Mouse (Mus musculus): ENCODE results near the gene Fkbp8.

The Fkbp8 gene

DNA sequence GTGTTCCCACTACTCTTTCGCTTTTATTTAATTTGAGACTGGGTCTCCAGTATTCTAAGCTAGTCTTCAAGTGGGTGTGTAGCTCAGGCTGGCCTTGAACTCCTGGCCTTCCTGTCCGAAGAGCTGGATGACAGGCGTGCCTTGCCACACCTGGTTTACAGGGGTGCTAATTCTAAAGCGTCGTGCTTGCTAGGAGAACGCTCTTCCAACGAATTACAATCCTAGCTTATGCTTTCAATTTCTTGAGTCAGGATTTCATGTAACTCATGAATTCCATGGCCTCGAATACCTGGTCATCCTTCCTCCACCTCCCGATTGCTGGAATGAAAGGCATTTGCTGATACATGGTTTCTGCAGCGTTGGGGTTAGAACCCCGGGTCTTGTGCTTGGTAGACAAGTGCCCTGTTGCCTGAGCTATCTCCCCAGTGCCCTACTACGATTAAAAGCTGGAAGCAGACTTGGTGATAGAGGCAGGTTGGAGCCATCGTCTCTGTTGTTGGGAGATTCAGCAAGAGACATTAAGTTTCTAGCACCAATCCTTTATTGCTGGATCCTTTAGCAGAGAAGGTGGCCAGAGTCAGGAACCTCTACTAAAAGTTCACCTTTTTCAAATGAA, 766 bp downstream of the Fkbp8 start:
- WGBS: 18% methylated on average over 13 of the region's 13 CpGs

DNA sequence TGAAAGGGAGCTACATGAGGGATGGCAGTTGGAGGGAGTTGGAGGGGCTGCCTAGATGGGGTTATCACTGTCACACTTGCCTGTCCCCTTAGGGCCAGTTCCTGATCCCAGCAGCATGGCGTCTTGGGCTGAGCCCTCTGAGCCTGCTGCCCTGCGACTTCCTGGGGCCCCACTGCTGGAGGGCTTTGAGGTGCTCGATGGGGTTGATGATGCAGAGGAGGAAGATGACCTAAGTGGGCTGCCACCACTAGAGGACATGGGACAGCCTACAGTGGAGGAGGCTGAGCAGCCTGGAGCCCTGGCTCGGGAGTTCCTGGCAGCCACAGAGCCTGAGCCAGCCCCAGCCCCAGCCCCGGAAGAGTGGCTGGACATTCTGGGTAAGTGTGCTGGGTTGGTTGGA, 1.8 kb downstream of the Fkbp8 start:
- whole genome bisulfite sequencing: 77% methylated on average over 5 of the region's 5 CpGs

DNA sequence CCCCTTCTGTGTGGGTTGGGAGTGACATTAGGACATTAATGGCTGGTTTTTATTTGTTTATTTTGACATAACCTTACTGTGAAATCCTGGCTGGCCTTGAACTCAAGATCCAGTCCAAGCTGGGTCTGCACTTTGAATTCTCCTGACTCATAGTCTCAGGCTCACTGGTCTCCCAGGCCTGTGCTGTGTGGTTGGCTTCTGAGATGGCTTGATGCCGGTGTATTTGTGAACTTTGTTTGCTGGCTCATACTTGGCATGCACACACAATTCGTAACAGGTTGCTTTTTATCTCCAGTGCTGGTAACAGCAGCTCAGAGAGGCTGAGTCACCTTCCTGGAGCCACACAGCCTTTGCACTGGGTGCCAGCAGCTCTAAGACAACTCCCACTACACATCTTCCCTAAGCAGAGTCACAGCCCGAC, 2.2 kb downstream of the Fkbp8 start:
- 63% methylated on average over 3 of the region's 3 CpGs for WGBS

DNA sequence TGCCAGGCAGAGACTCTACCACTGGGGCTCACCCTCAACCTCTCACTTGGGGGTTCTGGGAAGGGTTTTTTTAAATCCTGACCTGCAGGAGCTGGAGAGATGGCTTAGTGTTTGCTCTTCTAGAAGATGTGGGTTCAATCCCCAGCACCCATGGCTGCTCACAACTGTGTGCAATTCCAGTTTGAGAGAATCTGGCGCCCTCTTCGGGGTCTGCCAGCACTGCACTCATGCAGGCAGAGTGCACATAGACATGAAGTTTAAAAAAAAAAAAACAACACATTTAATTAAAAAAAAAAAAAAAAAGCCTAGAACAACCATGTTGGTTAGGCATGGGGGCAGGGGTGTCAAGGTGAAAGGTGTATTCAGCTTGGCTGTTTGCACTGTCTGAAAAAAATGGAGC, 2.8 kb downstream of the Fkbp8 start:
- WGBS: 91% methylated on average over 2 of the region's 2 CpGs

DNA sequence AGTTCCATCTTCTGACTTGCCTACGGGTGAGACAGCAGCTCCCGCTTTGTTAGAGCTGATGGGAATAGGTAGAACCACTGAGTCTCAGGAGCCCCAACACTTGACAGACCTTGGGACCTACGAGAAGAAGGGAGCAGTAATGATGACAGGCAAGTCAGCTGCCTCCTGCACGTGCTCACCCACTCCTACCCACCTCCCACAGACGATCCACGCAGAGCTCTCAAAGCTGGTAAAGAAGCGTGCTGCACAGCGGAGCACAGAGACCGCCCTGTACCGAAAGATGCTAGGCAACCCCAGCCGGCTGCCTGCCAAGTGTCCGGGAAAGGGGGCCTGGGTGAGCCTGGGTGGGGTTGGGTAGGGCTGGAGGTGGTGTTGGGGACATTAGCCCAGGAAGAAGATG, 6.8 kb downstream of the Fkbp8 start:
- WGBS: 69% methylated on average over 12 of the region's 12 CpGs

DNA sequence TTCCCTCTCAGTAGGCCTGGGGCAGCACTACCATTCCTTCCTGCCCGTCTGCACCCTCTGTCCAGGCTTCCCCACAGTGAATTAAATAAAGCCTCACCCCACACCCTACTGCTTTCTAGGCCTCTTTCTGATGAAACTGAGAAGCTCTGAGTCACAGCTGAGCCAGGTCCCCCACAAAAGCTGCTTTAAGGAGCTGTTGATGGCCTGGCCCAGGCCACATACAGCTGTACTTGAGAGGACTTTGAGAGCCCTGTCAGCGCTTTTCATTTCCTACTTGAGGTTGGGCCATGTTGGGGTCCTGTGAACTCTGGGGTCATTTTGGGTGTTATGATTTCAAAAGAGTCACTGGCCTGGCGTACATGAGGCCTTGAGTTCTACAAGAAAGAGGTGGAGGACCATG, 7.7 kb downstream of the Fkbp8 start:
- 72% methylated on average over 3 of the region's 3 CpGs for WGBS

DNA sequence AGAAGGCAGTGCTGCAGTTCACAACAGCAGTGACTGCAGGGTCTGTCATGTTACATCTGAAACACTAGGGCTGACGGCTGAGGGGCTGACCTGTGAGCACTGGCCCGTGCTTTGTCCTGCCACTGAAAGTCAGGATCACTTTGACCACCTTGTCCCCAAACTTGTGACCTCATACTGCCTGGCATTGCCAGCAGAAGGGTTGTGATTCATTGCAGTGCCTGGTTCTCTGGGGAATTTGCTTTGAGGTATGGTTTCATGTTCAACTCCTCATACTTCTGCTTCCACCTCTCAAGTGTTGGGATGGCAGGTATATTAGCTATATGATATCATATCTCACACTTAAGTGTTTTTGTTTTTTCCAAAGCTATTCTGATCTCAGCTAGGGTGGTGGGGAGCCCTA, 8.2 kb downstream of the Fkbp8 start:
- WGBS: 91% methylated on average over 2 of the region's 2 CpGs

DNA sequence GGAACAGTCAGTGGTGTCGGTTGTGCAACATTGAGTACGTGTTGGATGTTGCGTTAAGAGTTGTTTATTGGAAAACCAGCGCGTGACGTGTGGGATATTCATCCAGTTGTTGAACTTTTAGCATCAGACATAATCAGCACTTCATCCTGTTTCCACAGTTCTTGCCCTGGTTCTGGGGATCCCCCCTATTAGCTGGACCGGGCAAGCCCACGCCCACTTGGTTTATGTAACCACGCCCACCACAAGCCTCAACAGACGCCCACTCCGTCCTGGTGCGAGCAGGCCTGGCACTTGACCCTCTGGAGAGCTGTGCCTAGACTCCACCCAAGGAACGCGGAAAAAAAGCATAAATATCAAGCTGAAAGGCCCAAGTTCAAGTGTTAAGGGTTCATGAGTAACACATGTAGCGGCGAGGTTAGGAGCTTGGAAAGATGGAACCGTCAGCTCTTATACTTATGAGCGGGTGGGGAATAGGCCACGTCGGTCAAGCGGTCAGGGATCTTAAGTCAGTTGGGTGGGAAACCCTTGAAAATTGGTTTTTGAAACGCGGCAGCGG, 10.6 kb downstream of the Fkbp8 start:
- WGBS: 13% methylated on average over 24 of the region's 24 CpGs

DNA sequence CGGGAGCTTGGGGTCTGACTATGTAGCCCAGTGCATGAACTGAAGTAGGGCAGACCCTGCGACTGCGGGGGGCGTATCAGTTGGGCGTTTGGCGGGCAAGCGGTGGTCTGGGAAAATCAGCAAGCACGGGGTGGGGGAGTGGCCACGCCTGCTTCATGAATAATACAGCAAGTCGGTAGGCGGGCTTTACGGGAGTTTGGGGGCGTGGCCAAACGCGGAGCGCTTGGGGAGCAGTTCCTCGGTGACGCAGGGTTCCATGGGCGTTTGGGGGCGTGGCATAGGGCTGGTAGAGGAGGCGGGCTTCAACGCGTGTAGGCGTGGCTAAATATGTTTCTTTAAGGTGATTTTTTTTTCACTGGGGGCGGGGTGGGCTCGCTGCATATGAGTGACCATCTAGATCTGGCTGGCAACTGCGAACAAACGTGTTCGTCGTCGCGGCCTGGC, 11.1 kb downstream of the Fkbp8 start:
- WGBS: 1% methylated on average over 32 of the region's 32 CpGs

DNA sequence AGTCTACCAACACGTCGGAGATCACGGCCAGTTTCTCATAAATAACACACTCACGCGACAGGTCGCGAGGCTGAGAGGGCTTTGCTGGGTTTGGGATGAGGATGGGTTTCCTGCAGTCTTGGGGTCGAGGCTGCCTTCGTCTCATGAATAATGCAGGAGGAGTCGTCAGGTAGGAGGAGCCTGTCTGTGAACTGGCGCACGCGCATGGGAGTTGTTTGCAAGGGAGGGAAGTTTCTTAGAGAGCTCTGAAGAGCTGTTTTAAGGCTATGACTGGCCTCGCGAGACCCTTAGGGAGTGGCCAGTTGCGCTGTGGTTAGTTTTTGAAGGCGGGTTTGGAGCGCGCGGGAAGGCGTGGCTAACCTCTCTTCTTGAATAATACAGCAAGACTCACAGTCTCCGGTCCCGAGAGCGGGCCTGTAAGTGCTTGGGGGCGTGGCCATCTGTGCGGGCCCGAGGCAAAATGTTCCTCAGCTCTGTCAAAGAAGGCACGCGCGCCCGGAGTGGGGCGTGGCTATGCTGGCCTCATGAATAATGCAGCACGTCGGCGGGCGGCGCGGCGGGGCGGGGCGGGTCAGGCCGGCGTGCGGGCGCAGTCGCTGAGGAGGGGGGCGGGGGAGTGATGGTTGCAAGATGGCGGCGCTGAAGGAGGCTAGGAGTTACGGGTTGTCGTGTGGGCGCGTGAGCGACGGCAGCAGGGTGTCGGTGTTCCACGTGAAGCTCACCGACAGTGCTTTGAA, 11.7 kb downstream of the Fkbp8 start, which contains the start of gene Ell:
TSS of gene Ell (plus strand) at position 381 of the 737 bp plus-strand sequence.
- WGBS: under 1% methylated on average over 58 of the region's 58 CpGs

DNA sequence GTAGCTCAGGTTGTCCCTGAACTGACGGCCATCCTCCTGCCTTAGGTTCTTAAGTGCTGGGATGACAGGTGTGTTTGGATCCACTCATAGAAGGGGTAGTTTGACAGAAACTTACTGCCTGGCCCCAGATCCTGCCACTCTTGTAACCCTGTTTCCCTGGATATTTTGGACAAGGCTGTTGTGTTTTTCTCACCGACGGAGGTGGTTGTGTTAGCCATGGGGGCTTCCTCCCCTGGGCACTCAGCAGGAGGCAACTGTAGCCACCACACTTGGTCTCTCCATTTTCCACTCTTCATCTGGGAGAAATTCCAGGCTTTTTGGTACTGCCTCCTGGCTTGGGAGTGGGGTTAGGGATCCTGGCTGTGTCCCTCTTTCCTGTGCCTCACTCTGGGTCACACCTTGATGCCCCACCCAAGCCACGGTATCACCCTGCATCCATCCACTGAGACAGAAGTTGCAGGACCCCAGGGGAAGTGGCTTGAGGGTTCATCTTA, 12.5 kb downstream of the Fkbp8 start:
- 5% methylated on average over 4 of the region's 4 CpGs for WGBS

DNA sequence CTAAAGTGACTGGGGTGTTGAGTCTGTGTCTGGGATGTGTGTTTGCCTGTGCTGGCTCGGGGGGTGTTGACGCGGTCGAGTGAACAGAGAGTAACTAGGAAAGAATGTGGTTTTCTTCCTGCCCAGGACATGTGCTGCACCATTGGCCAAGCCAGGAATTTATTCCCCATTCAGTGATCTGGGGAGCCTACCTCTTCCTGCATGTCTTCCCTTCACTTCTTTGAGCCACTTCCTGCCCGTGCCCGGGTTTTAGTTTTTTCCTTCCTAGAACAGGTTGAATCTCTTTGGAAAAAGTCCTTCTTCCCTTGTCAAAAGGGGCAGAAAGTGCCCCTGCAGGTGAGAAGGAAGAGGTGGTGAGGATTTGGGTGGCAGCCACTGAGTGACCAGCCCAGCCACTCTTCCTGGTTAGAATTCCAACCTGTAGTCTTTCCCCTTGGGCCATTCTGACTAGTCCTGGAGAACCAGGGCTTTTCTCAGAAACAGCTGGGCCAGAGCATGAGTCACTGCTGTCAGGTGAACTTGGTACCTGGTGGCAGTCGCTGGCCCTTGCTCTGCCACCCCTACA, 13.1 kb downstream of the Fkbp8 start:
- WGBS: 22% methylated on average over 7 of the region's 7 CpGs

DNA sequence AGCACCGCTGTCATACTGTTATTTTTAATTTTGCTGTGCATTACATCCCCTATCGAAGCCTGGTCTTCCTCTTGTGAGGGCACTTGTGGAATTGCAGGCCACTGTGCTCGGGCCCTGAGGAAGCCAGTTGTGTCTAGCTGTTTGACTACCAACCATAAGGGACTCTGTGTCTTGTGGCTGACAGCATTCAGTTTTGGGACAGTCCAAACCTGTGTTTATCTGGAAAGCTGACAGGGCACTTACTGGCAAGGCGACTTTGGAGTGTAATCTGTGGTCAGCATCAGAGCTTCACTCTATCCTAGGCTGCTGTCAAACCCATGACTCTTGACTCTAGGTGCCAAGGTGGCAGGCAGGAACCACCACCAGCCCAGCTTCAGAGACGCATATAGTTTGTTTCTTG, 13.6 kb downstream of the Fkbp8 start:
- 56% methylated on average over 5 of the region's 5 CpGs for WGBS

DNA sequence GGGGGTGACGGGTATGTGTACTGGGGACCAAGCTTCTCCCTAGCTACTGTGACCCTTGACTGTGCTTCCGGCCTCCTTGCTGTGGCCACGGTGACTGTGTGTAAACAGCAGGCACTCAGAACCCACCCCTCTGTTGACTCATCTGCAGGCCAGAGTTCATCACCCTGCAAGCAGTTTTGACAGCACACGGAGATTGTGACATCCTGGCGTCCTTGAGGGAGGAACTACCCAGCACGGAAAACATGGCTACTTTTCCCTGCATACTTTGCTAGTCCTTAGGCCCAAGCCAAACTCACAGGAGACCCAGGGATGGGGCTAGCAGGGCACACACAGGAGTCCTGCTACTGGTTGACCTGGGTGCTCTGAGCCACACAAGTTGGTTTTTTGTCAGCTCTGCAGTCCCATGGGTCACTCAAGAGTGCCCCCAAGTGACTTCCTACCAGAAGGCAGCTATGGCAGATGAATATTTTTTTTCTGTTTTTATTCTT, 16.7 kb downstream of the Fkbp8 start:
- WGBS: 67% methylated on average over 6 of the region's 6 CpGs

DNA sequence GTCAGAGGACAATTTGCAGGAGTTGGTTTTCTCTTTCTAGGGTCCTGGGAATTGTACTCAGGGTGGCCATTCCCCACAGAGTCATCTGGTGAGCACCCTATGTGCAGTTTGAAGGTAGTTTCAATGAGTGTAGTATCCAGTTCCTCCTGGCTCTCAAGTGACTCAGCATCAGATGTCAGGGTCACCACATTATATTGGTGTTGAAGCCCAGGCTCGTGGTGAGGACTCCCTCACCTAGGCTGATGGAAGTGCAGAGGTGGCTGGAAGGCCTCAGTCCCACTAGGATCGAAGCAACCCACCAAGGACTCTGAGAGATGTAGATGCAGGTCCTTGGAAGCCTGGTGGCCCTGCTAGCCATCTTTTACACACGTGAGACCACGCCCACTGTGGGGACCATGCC, 18.9 kb downstream of the Fkbp8 start:
- 84% methylated on average over 4 of the region's 4 CpGs for WGBS

DNA sequence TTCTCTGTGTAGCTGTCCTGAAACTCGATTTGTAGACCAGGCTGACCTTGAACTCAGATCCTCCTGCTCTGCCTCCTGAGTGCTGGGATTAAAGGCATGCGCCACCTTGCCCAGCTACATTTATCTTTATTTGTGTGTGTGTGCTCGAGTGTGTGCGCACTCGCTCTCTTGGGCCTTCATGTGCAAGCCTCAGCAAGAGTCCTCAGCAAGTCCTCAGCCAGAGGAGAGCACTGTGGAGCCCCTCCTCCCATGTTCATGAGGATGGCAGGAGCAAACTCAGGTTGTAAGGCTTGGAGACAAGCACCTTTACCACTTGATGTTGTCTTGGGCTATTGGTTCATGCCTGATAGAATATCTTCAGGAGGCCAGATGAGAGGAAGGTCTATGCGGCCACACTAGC, 20.2 kb downstream of the Fkbp8 start:
- WGBS: 95% methylated on average over 6 of the region's 6 CpGs

DNA sequence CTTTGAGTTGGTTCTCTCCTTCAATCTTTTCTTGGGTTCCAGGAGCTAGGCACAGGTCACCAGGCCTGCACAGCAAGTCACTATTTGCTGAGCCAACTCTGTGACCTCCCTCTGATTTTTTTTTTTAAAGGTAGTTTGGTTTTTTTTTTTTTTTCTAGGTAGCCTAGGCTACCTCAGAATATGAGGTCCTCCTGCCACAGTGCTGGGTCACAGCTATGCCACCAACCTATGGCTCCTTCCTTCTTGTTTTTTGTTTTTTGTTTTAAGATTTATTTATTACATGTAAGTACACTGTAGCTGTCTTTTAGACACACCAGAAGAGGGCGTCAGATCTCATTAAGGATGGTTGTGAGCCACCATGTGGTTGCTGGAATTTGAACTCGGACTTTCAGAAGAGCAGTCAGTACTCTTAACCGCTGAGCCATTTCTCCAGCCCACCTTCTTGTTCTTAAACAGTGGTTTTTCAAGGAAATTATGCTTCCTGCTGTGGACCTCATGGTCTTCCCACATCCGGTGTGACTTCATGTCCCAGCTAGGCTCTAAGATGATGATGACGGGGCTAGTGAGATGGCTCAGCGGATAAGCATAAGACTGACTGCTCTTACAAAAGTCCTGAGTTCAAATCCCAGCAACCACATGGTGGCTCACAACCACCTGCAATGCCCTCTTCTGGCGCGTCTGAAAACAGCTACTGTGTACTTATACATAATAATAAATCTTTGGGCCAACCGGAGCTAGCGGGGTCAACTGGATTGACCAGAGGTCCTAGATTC, 22.1 kb downstream of the Fkbp8 start:
- 92% methylated on average over 10 of the region's 10 CpGs for WGBS

DNA sequence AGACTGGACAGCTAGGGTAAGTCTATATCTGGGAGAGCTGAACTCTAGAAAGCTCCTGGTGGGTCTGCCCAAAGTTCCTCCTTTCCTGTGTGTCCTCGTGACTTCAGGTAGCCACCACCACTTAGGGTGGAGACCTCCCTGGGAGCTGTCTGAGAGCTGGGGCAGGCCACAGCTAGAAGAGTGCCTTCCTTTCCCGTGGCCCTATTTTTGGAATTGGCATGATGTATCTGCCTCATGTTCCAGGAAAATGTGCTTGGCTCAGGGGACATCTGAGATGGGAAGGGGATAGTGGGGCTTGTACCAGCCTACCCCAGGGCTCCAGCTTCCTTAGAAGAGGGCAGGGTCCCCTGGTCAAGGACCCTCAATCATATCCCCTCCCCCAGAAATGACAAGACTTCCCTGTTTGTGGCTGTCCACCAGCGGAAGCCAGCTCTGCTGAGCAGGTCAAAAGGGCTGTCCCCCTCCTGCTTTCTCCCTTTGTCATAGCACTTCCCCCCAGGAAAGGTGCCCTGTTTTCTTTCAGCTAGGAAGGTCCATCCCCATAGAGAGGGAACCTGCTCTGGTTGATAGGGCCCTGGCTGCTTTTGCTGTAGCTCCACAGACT, 24.1 kb downstream of the Fkbp8 start:
- 38% methylated on average over 3 of the region's 3 CpGs for WGBS

DNA sequence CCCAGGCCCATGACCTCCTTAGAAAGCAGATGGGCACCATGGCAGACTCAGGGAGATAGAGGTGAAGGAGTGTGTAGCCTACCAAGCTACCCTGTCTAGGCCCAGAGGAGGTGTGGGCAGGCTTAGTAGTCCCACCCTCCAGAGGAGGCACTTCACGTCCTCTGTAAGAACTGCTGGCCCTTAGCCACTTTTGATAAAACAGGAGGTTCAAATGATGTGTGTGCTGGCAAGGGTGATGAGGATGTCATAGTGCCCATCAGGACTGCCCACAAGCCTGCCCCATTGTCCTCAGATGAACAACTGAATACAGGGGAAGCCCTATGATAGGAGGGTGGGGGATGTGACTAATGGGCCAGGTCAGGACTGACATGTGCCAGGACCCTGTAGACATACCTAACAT, 25.3 kb downstream of the Fkbp8 start:
- 17% methylated on average over 1 of the region's 1 CpGs for WGBS

DNA sequence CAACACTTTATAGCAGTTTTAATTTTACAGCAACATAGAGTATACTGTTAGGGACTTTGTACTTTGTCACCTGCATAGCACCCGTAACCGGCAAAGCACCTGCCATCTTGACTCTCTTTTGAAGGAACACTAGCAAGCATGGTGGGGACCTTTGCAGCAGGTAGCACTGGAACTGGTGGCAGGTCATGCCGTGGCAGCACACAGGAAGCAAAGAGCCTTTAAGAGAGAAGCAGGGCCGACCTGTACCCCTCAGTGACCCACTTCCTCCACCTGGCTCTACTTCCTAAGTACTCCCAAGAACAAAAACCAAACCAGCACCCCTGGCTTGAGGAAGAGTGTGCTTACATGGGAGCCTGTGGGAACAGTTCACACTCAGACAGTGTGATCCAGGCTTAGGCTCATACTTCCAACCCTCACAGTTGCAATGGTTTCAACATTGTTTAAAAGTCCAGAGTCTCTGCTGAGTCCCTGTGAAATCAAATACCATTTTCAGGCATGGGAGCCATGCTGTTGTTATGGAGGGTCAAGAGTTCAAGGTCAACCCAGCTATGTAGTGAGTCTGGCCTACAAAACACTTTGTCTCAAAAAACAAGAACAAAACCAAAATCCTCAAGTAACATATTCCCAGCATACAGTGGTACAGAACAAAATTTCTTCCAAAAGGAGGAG, 27.7 kb downstream of the Fkbp8 start:
- WGBS: 94% methylated on average over 4 of the region's 4 CpGs

DNA sequence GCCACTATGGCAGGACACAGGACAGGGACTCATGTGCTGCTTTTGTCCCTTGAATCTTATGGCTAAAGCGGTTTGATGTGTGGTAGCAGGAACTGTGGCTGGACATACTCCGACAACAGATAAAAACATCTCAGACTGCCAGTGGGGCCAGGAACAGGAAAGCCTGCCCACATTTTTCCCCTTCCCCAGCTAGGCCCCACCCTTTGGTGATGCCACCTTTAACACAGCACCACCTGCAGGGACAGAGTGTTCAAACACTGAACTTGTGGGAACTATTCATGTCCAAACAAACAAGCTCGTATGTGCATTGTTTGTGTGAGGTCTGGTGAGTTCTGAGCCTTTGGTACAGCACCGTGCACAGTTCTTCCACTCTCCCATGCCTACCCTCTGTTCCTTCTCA, 30.8 kb downstream of the Fkbp8 start:
- 53% methylated on average over 4 of the region's 4 CpGs for WGBS
